Mouse (Mus musculus) cortical plate, adult 2 months (tissue): Measurements from ENCODE around the gene Gnat1. TPM values are rescaled to one million over a fixed set of nuclear protein-coding genes. Genes with fewer than 3 reads are reported as not detected.
A peak's percentile ranks its signal among the peaks of the same experiment; 100 is the strongest.

Source experiments
- H3K27ac ChIP-seq: fragments of 200-500 bp; 2 replicates; pipeline ENCODE4 v1.5.1; 2012; ENCODE audit warnings: low read length, control low read depth, inconsistent platforms; ENCODE audit not compliant: insufficient read depth
- H3K4me1 ChIP-seq: fragments of 200-500 bp; 2 replicates; pipeline ENCODE4 v1.6.1; 2011; ENCODE audit warnings: low read length; ENCODE audit not compliant: control insufficient read depth, insufficient read depth
- H3K4me3 ChIP-seq: fragments of 200-500 bp; 2 replicates; pipeline ENCODE4 v1.5.1; 2011; ENCODE audit warnings: mild to moderate bottlenecking, low read length, control low read depth; ENCODE audit not compliant: insufficient read depth
- CTCF ChIP-seq: fragments of 200-500 bp; IDR thresholded peaks from 2 replicates; pipeline ENCODE4 v1.5.1; 2011; ENCODE audit warnings: mild to moderate bottlenecking, control low read depth, low read length; ENCODE audit not compliant: insufficient read depth; ENCODE audit errors: extremely low read depth
- POLR2A ChIP-seq: fragments of 200-500 bp; IDR thresholded peaks from 2 replicates; pipeline ENCODE4 v1.6.1; 2011; ENCODE audit warnings: mild to moderate bottlenecking, low read length, control low read depth; ENCODE audit not compliant: insufficient read depth; ENCODE audit errors: extremely low read depth
- polyA plus RNA-seq: library from polyadenylated mRNA; depleted of rRNA; stranded (reverse); fragments of >200 nt; gene quantifications from 2 replicates; pipeline ENCODE4 v1.2.3, GENCODE M21; 2012

Gnat1 gene
- polyA plus RNA-seq, 1 experiment: 0.42 TPM

DNA sequence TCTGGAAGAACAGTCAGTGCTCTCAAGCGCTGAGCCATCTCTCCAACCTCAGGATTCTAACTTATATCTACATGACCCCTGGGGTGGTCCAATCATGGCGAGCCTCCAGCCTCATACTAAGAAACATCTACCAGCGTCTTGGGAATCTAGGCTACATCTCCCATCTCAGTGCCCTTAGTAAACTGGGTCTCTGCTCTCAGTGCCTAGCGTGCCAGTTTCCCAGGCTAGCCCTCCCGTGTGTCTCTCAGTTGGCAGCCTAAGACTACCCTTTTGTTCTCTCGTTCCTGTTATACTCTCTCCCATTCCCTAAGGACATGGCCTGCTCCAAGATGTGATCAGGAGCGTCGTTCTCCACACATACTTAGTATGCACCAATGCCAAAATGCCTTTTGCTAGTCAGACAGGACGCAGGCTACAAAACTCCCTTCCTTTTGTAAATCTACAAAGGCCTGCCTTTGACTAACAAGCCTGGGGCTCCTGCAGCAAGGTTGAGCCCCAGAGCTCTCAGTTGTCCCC lies 48.1 kb downstream of the Gnat1 start:
- no peak for TF ChIP-seq POLR2A
- no peak for TF ChIP-seq CTCF
- H3K4me3 ChIP-seq: no peak overlapping the region
- H3K27ac ChIP-seq: 0 out of 2 replicates have a peak overlapping the region, but pooled peaks have one; percentile 6
- H3K4me1 ChIP-seq: peaks cover 13% of the 10 kb centered on the region

DNA sequence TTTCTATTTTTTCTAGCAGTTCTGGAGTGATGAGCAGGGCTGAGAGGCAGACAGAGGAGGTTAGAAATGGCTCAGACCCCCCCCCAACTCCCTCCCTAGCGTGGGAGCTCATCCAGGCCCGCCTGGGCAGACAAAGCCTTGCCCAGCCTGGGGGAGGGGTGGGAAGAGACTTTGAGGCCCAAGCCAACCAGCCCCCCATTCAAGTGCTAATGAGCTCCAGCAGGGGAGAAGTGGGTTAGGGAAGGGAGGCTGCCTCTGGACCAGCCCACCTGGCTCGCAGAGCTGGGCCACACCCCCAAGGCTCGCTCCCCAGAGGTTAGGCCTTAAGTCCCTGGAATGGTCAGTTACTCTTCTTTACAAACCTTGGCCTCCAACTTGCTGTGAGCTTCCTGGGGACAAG lies 48.9 kb downstream of the Gnat1 start:
- Histone ChIP-seq H3K4me3 (no peak overlapping the region), H3K27ac (no peak overlapping the region), H3K4me1 (peaks cover 13% of the 10 kb centered on the region)
- TF ChIP-seq CTCF (no peak), POLR2A (no peak)

DNA sequence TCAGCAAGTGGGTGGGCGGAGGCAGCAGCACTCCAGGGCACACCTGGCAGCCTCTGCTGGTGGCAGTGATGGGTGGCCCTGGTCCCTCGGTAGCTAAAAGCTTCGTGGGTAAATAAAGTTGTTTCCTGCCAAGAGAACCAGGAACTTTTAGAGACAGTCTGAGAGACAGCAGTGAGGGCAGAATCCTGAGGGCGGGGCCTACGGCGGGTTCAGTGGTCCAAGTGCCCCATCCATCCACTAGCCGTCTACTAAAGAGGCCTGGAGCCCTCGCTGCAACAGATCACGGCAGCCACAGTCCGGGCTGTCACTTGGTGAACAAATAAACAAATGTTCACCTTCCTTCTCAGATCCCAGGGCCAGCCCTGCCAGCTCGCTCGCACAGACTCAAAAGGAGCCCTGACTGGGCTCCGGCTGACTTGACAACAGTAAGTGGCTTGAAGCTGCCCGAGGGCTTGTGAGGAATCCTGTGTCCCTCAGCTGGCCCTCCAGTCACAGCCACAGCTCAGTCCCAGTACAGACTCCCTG lies 49.5 kb downstream of the Gnat1 start:
- no peak overlapping the region for H3K4me3 ChIP-seq
- H3K4me1 ChIP-seq: peaks cover 13% of the 10 kb centered on the region
- H3K27ac ChIP-seq: peak overlapping the region; percentile 10
- TF ChIP-seq CTCF (no peak), POLR2A (no peak)

DNA sequence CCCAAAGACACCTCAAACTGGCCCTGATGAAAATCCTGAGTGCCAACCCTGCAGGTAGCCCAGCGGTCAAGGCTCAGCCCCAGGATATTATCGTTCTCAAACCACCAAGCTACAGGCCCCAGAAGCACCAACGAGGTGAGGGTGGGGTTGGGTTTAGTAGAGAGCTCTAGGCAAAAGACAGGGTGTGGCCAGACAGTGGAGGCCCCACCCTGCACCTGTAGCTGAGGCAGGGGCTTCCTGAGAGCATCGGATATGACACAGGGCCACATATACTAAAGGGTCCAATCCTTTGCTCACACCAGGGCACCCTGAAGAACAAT lies 50.1 kb downstream of the Gnat1 start:
- Histone ChIP-seq H3K27ac (peak overlapping the region; percentile 56), H3K4me3 (no peak overlapping the region), H3K4me1 (peaks cover 13% of the 10 kb centered on the region)
- TF ChIP-seq CTCF: no peak
- TF ChIP-seq POLR2A: no peak

DNA sequence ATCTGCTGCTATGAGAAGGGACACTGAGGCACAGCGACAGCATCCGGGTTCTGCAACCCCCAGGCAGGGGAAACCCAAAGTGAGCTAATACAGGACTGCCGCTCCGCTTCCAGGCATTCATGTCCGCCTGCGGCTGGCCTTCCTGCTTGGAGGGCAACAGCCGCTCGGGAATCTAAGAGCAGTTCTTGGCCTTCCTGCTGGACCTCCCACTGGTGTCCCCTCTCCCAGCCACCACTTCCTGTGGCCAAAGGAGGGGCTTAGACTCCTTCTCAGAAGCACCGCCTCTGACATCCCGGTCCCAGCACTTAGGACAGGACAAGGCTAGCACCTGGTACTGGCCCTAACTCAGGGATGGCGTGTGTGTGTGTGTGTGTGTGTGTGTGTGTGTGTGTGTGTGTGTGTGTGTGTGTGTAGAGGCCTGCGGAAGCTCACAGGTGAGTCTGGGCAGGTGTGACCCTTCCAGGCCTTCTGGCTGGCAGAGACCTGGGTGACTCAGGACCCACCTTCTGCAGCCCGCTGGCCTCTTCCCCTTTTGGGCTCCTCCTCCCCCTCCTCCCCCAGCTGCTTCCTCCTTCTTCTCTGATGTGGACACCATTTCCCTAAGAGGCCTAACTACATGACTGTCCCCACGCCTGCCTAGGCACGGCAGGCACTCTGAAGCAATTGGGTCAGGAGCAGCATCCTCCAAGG lies 50.6 kb downstream of the Gnat1 start:
- peak overlapping the region; percentile 56; the same call in 1 of the 2 replicates for H3K27ac ChIP-seq
- TF ChIP-seq CTCF (no peak), POLR2A (no peak)
- H3K4me3 ChIP-seq: no peak overlapping the region
- H3K4me1 ChIP-seq: peaks cover 13% of the 10 kb centered on the region

DNA sequence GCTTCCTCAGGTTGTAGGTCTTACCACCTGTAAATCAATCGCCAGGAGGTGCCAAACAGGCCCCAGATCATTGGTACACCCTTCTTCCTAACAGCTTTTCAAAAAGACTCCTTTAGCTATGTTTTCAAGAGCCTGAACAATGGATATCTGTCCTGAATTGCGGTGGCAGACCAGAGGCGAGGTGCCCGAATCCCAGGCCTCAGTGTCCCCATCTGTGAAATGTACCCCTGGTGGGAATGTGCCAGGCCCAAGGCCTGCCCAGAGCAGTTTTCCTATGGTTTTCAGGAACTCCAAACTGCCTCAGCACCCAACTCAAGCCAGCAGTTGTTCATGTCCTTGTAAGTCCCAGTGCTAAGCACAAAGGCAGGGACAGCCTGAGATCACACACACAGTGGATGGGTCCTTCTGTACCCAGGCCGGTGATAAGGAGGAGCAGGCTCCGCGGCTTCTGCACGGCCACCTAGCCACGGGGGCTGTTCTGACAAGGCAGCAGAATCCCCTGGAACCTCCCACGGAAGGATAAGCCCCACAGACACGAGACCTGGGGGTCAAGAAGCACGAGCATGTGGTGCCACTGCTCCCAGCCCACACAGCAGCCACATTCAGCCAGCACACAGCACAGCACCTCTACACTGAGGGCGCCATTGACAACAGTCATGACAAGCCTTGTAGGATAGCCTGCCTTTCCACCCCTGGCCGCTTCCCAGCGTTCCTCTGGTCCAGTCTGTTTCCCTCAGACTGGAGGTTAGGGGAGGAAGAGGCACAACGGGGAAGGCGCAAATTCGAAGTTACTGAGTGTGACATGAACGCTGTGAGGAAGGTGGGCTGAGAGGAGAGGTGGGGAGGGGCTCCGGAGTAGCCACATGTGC lies 51.9 kb downstream of the Gnat1 start:
- TF ChIP-seq POLR2A (no peak), CTCF (no peak)
- Histone ChIP-seq H3K4me1 (peaks cover 12% of the 10 kb centered on the region), H3K4me3 (no peak overlapping the region), H3K27ac (peak overlapping the region; percentile 72)

DNA sequence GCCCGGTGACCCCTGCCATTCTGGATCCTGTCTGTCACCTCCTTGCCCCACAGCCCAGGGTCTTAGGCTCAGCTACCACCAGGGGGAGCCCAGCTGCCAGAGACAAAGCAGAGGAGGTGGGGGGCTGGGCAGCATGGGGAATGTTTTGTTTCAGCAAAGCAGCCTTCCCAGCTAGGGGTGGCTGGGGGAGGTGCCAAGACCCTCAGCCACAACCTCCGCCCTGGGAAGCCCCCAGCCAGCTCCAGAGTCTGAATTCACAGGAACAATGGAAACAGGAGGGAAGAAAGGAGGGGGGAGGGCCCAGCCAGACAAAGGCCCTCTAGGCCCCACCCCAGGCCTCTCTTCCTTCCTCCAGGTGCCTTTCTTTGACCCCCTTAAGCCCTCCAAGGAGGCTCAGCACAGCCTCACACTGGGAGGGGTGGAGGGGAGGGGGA lies 52.7 kb downstream of the Gnat1 start:
- H3K4me3 ChIP-seq: no peak overlapping the region
- peak overlapping the region; percentile 7; the same call in 1 of the 2 replicates for H3K27ac ChIP-seq
- H3K4me1 ChIP-seq: peaks cover 9% of the 10 kb centered on the region
- peak; percentile 83 for TF ChIP-seq CTCF
- TF ChIP-seq POLR2A: no peak

DNA sequence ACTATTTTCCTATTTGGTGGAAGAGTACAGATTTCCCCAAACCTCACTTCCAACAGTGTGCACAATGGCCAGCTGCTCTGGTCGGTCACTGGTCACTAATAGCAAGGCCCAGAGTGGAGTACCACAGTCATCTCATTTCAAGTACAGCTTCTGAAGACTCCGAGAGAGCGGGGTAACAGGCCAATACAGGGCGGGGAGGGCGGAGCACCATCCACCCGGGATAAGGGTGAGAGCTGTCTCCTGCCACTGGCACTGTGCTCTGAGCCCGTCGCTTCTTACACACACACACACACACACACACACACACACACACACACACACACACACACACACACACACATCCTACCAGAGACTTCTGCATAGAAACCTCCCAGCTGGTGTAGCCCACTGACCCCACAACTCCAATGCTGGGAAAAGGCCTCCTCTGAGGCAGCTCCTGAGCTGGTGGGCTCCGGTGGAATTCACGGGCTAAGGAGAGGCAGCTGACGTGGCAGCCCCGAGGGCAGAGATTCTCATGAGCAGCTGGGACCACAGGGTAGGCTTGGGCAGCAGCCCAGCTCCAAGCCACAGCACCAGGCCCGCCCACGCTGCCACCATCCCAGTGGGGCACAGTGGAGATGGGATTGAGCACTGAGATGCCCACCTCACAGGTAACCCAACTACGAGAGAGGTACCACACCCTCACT lies 53.2 kb downstream of the Gnat1 start:
- H3K4me3 ChIP-seq: no peak overlapping the region
- H3K4me1 ChIP-seq: peaks cover 9% of the 10 kb centered on the region
- no peak for TF ChIP-seq POLR2A
- no peak for TF ChIP-seq CTCF
- H3K27ac ChIP-seq: peak overlapping the region; percentile 7; the same call in 1 of the 2 replicates
